Mouse (Mus musculus): ENCODE data around the gene Nuak2. TPM values are rescaled to one million over a fixed set of nuclear protein-coding genes. Genes with fewer than 3 reads are reported as not detected.
"Not testable (repeated sequence)": the region's sequence is repeated elsewhere in the genome, so short reads cannot be mapped to it uniquely, and the experiment has no call there.

Gene Nuak2
- polyA plus RNA-seq, 1 experiment: 1.7 TPM

GRCm38 (mm10) chr1:132346134-132346851 lies 30.4 kb downstream of the Nuak2 start:
- peaks cover 13% of the 10 kb centered on the region for H3K9me3 ChIP-seq
- H3K27me3 ChIP-seq (replicated peaks): peaks cover 45% of the 10 kb centered on the region
- TF ChIP-seq FLI1 (IDR thresholded peaks at IDR 0.05; ENCODE audit: low read length) (no peak), GATA1 (IDR thresholded peaks at IDR 0.05; ENCODE audit: borderline replicate concordance, low read length) (no peak)

GRCm38 (mm10) chr1:132346951-132347350 lies 31.0 kb downstream of the Nuak2 start:
- H3K4me3 ChIP-seq (replicated peaks): no peak overlapping the region

More at GRCm38 (mm10) chr1:132346134-132346851, 30.4 kb downstream of the Nuak2 start:
- no peak overlapping the region for H3K4me3 ChIP-seq (replicated peaks)
- H3K36me3 ChIP-seq (replicated peaks; ENCODE audit: low read length): no peaks in the 10 kb centered on the region
- H3K4me1 ChIP-seq: peaks cover 45% of the 10 kb centered on the region

GRCm38 (mm10) chr1:132348401-132348800 lies 32.5 kb downstream of the Nuak2 start:
- Histone ChIP-seq H3K36me3 (replicated peaks; ENCODE audit: low read length) (no peaks in the 10 kb centered on the region), H3K27me3 (replicated peaks) (peaks cover 60% of the 10 kb centered on the region), H3K9me3 (peaks cover 13% of the 10 kb centered on the region), H3K4me3 (replicated peaks) (no peak overlapping the region), H3K4me1 (peaks cover 31% of the 10 kb centered on the region)
- TF ChIP-seq FLI1 (IDR thresholded peaks at IDR 0.05; ENCODE audit: low read length) (no peak), GATA1 (IDR thresholded peaks at IDR 0.05; ENCODE audit: borderline replicate concordance, low read length) (no peak)

More at GRCm38 (mm10) chr1:132346951-132347350, 31.0 kb downstream of the Nuak2 start:
- H3K36me3 ChIP-seq (replicated peaks; ENCODE audit: low read length): no peaks in the 10 kb centered on the region
- peaks cover 49% of the 10 kb centered on the region for H3K27me3 ChIP-seq (replicated peaks)
- H3K9me3 ChIP-seq: peaks cover 13% of the 10 kb centered on the region
- TF ChIP-seq FLI1 (IDR thresholded peaks at IDR 0.05; ENCODE audit: low read length) (no peak), GATA1 (IDR thresholded peaks at IDR 0.05; ENCODE audit: borderline replicate concordance, low read length) (no peak)
- H3K4me1 ChIP-seq: peaks cover 38% of the 10 kb centered on the region

GRCm38 (mm10) chr1:132349049-132349448 lies 33.1 kb downstream of the Nuak2 start:
- Histone ChIP-seq H3K9me3 (peaks cover 13% of the 10 kb centered on the region), H3K27me3 (replicated peaks) (peaks cover 67% of the 10 kb centered on the region), H3K4me1 (peaks cover 36% of the 10 kb centered on the region)
- not testable (repeated sequence) for H3K4me3 ChIP-seq (replicated peaks); H3K36me3 ChIP-seq (replicated peaks; ENCODE audit: low read length)

GRCm38 (mm10) chr1:132349601-132350000 lies 33.7 kb downstream of the Nuak2 start:
- peaks cover 72% of the 10 kb centered on the region for H3K27me3 ChIP-seq (replicated peaks)
- peaks cover 13% of the 10 kb centered on the region for H3K9me3 ChIP-seq
- H3K4me1 ChIP-seq: peaks cover 41% of the 10 kb centered on the region
- H3K36me3 ChIP-seq (replicated peaks; ENCODE audit: low read length); H3K4me3 ChIP-seq (replicated peaks): not testable (repeated sequence)

GRCm38 (mm10) chr1:132351058-132351457 lies 35.1 kb downstream of the Nuak2 start:
- H3K4me3 ChIP-seq (replicated peaks): no peak overlapping the region
- peaks cover 48% of the 10 kb centered on the region for H3K4me1 ChIP-seq
- peaks cover 13% of the 10 kb centered on the region for H3K9me3 ChIP-seq
- peaks cover 67% of the 10 kb centered on the region for H3K27me3 ChIP-seq (replicated peaks)
- no peak for TF ChIP-seq GATA1 (IDR thresholded peaks at IDR 0.05; ENCODE audit: borderline replicate concordance, low read length)
- H3K36me3 ChIP-seq (replicated peaks; ENCODE audit: low read length): no peaks in the 10 kb centered on the region

GRCm38 (mm10) chr1:132353389-132353788 lies 37.5 kb downstream of the Nuak2 start:
- Histone ChIP-seq H3K9me3 (peaks cover 13% of the 10 kb centered on the region), H3K4me3 (replicated peaks) (no peak overlapping the region), H3K36me3 (replicated peaks; ENCODE audit: low read length) (peaks cover 19% of the 10 kb centered on the region), H3K27me3 (replicated peaks) (peaks cover 56% of the 10 kb centered on the region), H3K4me1 (peaks cover 54% of the 10 kb centered on the region)
- no peak for TF ChIP-seq FLI1 (IDR thresholded peaks at IDR 0.05; ENCODE audit: low read length)
- TF ChIP-seq GATA1 (IDR thresholded peaks at IDR 0.05; ENCODE audit: borderline replicate concordance, low read length): no peak

GRCm38 (mm10) chr1:132354234-132354633 lies 38.3 kb downstream of the Nuak2 start:
- H3K27me3 ChIP-seq (replicated peaks): peaks cover 56% of the 10 kb centered on the region
- H3K36me3 ChIP-seq (replicated peaks; ENCODE audit: low read length): peaks cover 28% of the 10 kb centered on the region
- no peak overlapping the region for H3K4me3 ChIP-seq (replicated peaks)
- peaks cover 55% of the 10 kb centered on the region for H3K4me1 ChIP-seq
- H3K9me3 ChIP-seq: peaks cover 13% of the 10 kb centered on the region
- no peak for TF ChIP-seq GATA1 (IDR thresholded peaks at IDR 0.05; ENCODE audit: borderline replicate concordance, low read length)
- no peak for TF ChIP-seq FLI1 (IDR thresholded peaks at IDR 0.05; ENCODE audit: low read length)

- peaks cover 54% of the 10 kb centered on the region for H3K27me3 ChIP-seq (replicated peaks)
- H3K9me3 ChIP-seq: peaks cover 10% of the 10 kb centered on the region
- H3K36me3 ChIP-seq (replicated peaks; ENCODE audit: low read length): peaks cover 37% of the 10 kb centered on the region
- no peak for TF ChIP-seq FLI1 (IDR thresholded peaks at IDR 0.05; ENCODE audit: low read length)
- TF ChIP-seq GATA1 (IDR thresholded peaks at IDR 0.05; ENCODE audit: borderline replicate concordance, low read length): no peak
- no peak overlapping the region for H3K4me3 ChIP-seq (replicated peaks)
- peaks cover 65% of the 10 kb centered on the region for H3K4me1 ChIP-seq
These were observed 39.3 kb downstream of the Nuak2 start for GRCm38 (mm10) chr1:132355162-132355601.

- peaks cover 4% of the 10 kb centered on the region for H3K9me3 ChIP-seq
- peaks cover 44% of the 10 kb centered on the region for H3K36me3 ChIP-seq (replicated peaks; ENCODE audit: low read length)
- TF ChIP-seq FLI1 (IDR thresholded peaks at IDR 0.05; ENCODE audit: low read length): no peak
- peaks cover 71% of the 10 kb centered on the region for H3K4me1 ChIP-seq
- peaks cover 52% of the 10 kb centered on the region for H3K27me3 ChIP-seq (replicated peaks)
- H3K4me3 ChIP-seq (replicated peaks): no peak overlapping the region
These were observed 39.9 kb downstream of the Nuak2 start for GRCm38 (mm10) chr1:132355841-132356242.

GRCm38 (mm10) chr1:132356841-132357240 lies 40.9 kb downstream of the Nuak2 start:
- TF ChIP-seq GATA1 (IDR thresholded peaks at IDR 0.05; ENCODE audit: borderline replicate concordance, low read length): no peak
- TF ChIP-seq FLI1 (IDR thresholded peaks at IDR 0.05; ENCODE audit: low read length): no peak
- Histone ChIP-seq H3K27me3 (replicated peaks) (peaks cover 49% of the 10 kb centered on the region), H3K36me3 (replicated peaks; ENCODE audit: low read length) (peaks cover 54% of the 10 kb centered on the region), H3K4me1 (peaks cover 81% of the 10 kb centered on the region), H3K9me3 (no peaks in the 10 kb centered on the region), H3K4me3 (replicated peaks) (no peak overlapping the region)

Measured in megakaryocyte, embryonic 14.5 days (primary cell).